Mouse (Mus musculus): ENCODE data around the gene Gstm4.

Gstm4 gene

GRCm38 (mm10) chr3:108044394-108045140 is at the start of gene Gstm4:
Gene Gstm4 (minus strand): TSS chr3:108044894.
- peak; percentile 93 for DNase-seq (ENCODE audit: low read depth, low spot score)

- DNase-seq (ENCODE audit: low read depth, low spot score) = no peak
Observed at GRCm38 (mm10) chr3:108094146-108094545, 49.5 kb upstream of the Gstm4 start.

GRCm38 (mm10) chr3:108093306-108093705 is 48.6 kb upstream of the Gstm4 start:
- no peak for DNase-seq (ENCODE audit: low read depth, low spot score)

- DNase-seq (ENCODE audit: low read depth, low spot score) = no peak
Observed at GRCm38 (mm10) chr3:108092536-108093115, 47.9 kb upstream of the Gstm4 start, which contains the start of gene Gnat2. Gene Gnat2 (plus strand): TSS chr3:108092789.

GRCm38 (mm10) chr3:108092030-108092429 is 47.3 kb upstream of the Gstm4 start:
- no peak for DNase-seq (ENCODE audit: low read depth, low spot score)

GRCm38 (mm10) chr3:108090561-108090960 is 45.9 kb upstream of the Gstm4 start:
- DNase-seq (ENCODE audit: low read depth, low spot score) = no peak

- DNase-seq (ENCODE audit: low read depth, low spot score) = peak; percentile 31
Observed at GRCm38 (mm10) chr3:108089916-108090315, 45.2 kb upstream of the Gstm4 start.

GRCm38 (mm10) chr3:108088842-108089380 is 44.2 kb upstream of the Gstm4 start:
- no peak for DNase-seq (ENCODE audit: low read depth, low spot score)

- DNase-seq (ENCODE audit: low read depth, low spot score) = no peak
Observed at GRCm38 (mm10) chr3:108087329-108087728, 42.6 kb upstream of the Gstm4 start.

- peak; percentile 89 for DNase-seq (ENCODE audit: low read depth, low spot score)
Observed at GRCm38 (mm10) chr3:108086470-108086979, 41.8 kb upstream of the Gstm4 start, which contains the start of gene Ampd2. Gene Ampd2 (minus strand): TSS chr3:108086651.

GRCm38 (mm10) chr3:108085721-108086469 is 41.2 kb upstream of the Gstm4 start:
- DNase-seq (ENCODE audit: low read depth, low spot score) = peak; percentile 81

- peak; percentile 94 for DNase-seq (ENCODE audit: low read depth, low spot score)
Observed at GRCm38 (mm10) chr3:108085281-108085720, 40.6 kb upstream of the Gstm4 start.

GRCm38 (mm10) chr3:108084767-108085270 is 40.1 kb upstream of the Gstm4 start:
- no peak for DNase-seq (ENCODE audit: low read depth, low spot score)

GRCm38 (mm10) chr3:108083904-108084407 is 39.3 kb upstream of the Gstm4 start:
- DNase-seq (ENCODE audit: low read depth, low spot score) = no peak

- DNase-seq (ENCODE audit: low read depth, low spot score) = no peak
Observed at GRCm38 (mm10) chr3:108083161-108083560, 38.5 kb upstream of the Gstm4 start.

- no peak for DNase-seq (ENCODE audit: low read depth, low spot score)
Observed at GRCm38 (mm10) chr3:108082251-108082875, 37.7 kb upstream of the Gstm4 start.

- DNase-seq (ENCODE audit: low read depth, low spot score) = no peak
Observed at GRCm38 (mm10) chr3:108081681-108082080, 37.0 kb upstream of the Gstm4 start.

- no peak for DNase-seq (ENCODE audit: low read depth, low spot score)
Observed at GRCm38 (mm10) chr3:108076836-108077235, 32.1 kb upstream of the Gstm4 start.

GRCm38 (mm10) chr3:108072983-108073569 is 28.4 kb upstream of the Gstm4 start:
- DNase-seq (ENCODE audit: low read depth, low spot score) = no peak

Data from R1 (cell line).